Mouse (Mus musculus): ENCODE data around the gene Dpp9. TPM values are rescaled to one million over a fixed set of nuclear protein-coding genes. Genes with fewer than 3 reads are reported as not detected.

Dpp9 gene
- polyA plus RNA-seq, 1 experiment from 2014 or later: 46.9 TPM

GRCm38 (mm10) chr17:56169830-56170229, 48.9 kb downstream of the Dpp9 start:
- no peak for DNase-seq (ENCODE audit: low spot score)
- peaks cover 6% of the 10 kb centered on the region for H3K36me3 ChIP-seq
- WGBS: 71% methylated on average over 6 of the region's 6 CpGs
- no peaks in the 10 kb centered on the region for H3K9me3 ChIP-seq (replicated peaks)
- peaks cover 23% of the 10 kb centered on the region for H3K4me1 ChIP-seq
- 0 out of 2 replicates have a peak overlapping the region, but pooled peaks have one; percentile 4 for H3K4me3 ChIP-seq
- H3K27me3 ChIP-seq (ENCODE audit: low read depth, poor library complexity, severe bottlenecking): no peaks in the 10 kb centered on the region
- H3K27ac ChIP-seq (replicated peaks): peak overlapping the region; percentile 73

GRCm38 (mm10) chr17:56165671-56166070, 53.0 kb downstream of the Dpp9 start:
- Histone ChIP-seq H3K4me1 (peaks cover 37% of the 10 kb centered on the region), H3K36me3 (no peaks in the 10 kb centered on the region), H3K9me3 (replicated peaks) (no peaks in the 10 kb centered on the region), H3K27ac (replicated peaks) (no peak overlapping the region), H3K4me3 (no peak overlapping the region), H3K27me3 (ENCODE audit: low read depth, poor library complexity, severe bottlenecking) (peaks cover 12% of the 10 kb centered on the region)
- 76% methylated on average over 11 of the region's 11 CpGs for WGBS
- no peak for DNase-seq (ENCODE audit: low spot score)

GRCm38 (mm10) chr17:56164510-56164909, 54.2 kb downstream of the Dpp9 start:
- Histone ChIP-seq H3K9me3 (replicated peaks) (no peaks in the 10 kb centered on the region), H3K4me1 (peaks cover 25% of the 10 kb centered on the region), H3K4me3 (no peak overlapping the region), H3K27me3 (ENCODE audit: low read depth, poor library complexity, severe bottlenecking) (peaks cover 18% of the 10 kb centered on the region), H3K27ac (replicated peaks) (no peak overlapping the region), H3K36me3 (no peaks in the 10 kb centered on the region)
- DNase-seq (ENCODE audit: low spot score): no peak
- WGBS: 85% methylated on average over 3 of the region's 3 CpGs

- H3K4me1 ChIP-seq: peaks cover 25% of the 10 kb centered on the region
- peaks cover 27% of the 10 kb centered on the region for H3K27me3 ChIP-seq (ENCODE audit: low read depth, poor library complexity, severe bottlenecking)
- H3K36me3 ChIP-seq: no peaks in the 10 kb centered on the region
- no peak overlapping the region for H3K27ac ChIP-seq (replicated peaks)
- DNase-seq (ENCODE audit: low spot score): no peak
- H3K9me3 ChIP-seq (replicated peaks): no peaks in the 10 kb centered on the region
- whole genome bisulfite sequencing: 83% methylated on average over 6 of the region's 6 CpGs
- H3K4me3 ChIP-seq: no peak overlapping the region
Observed at GRCm38 (mm10) chr17:56163523-56164102, 55.1 kb downstream of the Dpp9 start.

GRCm38 (mm10) chr17:56162231-56162774, 56.4 kb downstream of the Dpp9 start, which contains the start of gene Tnfaip8l1:
Tnfaip8l1 (plus strand) TSS chr17:56162477.
- peak within 1 kb of the TSS; percentile 79 for H3K27ac ChIP-seq (replicated peaks)
- peak within 1 kb of the TSS; percentile 50 for H3K4me3 ChIP-seq
- no peaks in the 10 kb centered on the region for H3K9me3 ChIP-seq (replicated peaks)
- DNase-seq (ENCODE audit: low spot score): peak; percentile 95
- peaks cover 25% of the 10 kb centered on the region for H3K4me1 ChIP-seq
- H3K36me3 ChIP-seq: no peaks in the 10 kb centered on the region
- peaks cover 40% of the 10 kb centered on the region for H3K27me3 ChIP-seq (ENCODE audit: low read depth, poor library complexity, severe bottlenecking)
- 1% methylated on average over 30 of the region's 30 CpGs for WGBS

GRCm38 (mm10) chr17:56159729-56160128, 59.0 kb downstream of the Dpp9 start:
- Histone ChIP-seq H3K27me3 (ENCODE audit: low read depth, poor library complexity, severe bottlenecking) (peaks cover 62% of the 10 kb centered on the region), H3K4me3 (no peak overlapping the region), H3K36me3 (no peaks in the 10 kb centered on the region), H3K27ac (replicated peaks) (no peak overlapping the region), H3K9me3 (replicated peaks) (no peaks in the 10 kb centered on the region), H3K4me1 (peaks cover 19% of the 10 kb centered on the region)
- 3% methylated on average over 9 of the region's 9 CpGs for WGBS
- peak; percentile 75 for DNase-seq (ENCODE audit: low spot score)

GRCm38 (mm10) chr17:56153643-56154042, 65.1 kb downstream of the Dpp9 start:
- DNase-seq (ENCODE audit: low spot score): no peak
- Histone ChIP-seq H3K27me3 (ENCODE audit: low read depth, poor library complexity, severe bottlenecking) (peaks cover 79% of the 10 kb centered on the region), H3K4me3 (no peak overlapping the region), H3K27ac (replicated peaks) (no peak overlapping the region), H3K9me3 (replicated peaks) (no peaks in the 10 kb centered on the region), H3K4me1 (peaks cover 18% of the 10 kb centered on the region), H3K36me3 (no peaks in the 10 kb centered on the region)
- WGBS: 59% methylated on average over 9 of the region's 9 CpGs

GRCm38 (mm10) chr17:56149897-56150296, 68.8 kb downstream of the Dpp9 start:
- Histone ChIP-seq H3K27me3 (ENCODE audit: low read depth, poor library complexity, severe bottlenecking) (peaks cover 83% of the 10 kb centered on the region), H3K27ac (replicated peaks) (no peak overlapping the region), H3K4me3 (no peak overlapping the region), H3K36me3 (no peaks in the 10 kb centered on the region), H3K4me1 (peaks cover 47% of the 10 kb centered on the region), H3K9me3 (replicated peaks) (no peaks in the 10 kb centered on the region)
- no peak for DNase-seq (ENCODE audit: low spot score)
- WGBS: 33% methylated on average over 2 of the region's 2 CpGs

- Histone ChIP-seq H3K27me3 (ENCODE audit: low read depth, poor library complexity, severe bottlenecking) (peaks cover 83% of the 10 kb centered on the region), H3K9me3 (replicated peaks) (no peaks in the 10 kb centered on the region), H3K27ac (replicated peaks) (peak overlapping the region; percentile 68), H3K4me3 (peak overlapping the region; percentile 47), H3K4me1 (peaks cover 46% of the 10 kb centered on the region), H3K36me3 (no peaks in the 10 kb centered on the region)
- WGBS: 1% methylated on average over 30 of the region's 30 CpGs
- DNase-seq (ENCODE audit: low spot score): no peak
Observed at GRCm38 (mm10) chr17:56148790-56149618, 69.7 kb downstream of the Dpp9 start.

- peaks cover 84% of the 10 kb centered on the region for H3K27me3 ChIP-seq (ENCODE audit: low read depth, poor library complexity, severe bottlenecking)
- H3K27ac ChIP-seq (replicated peaks): no peak overlapping the region
- DNase-seq (ENCODE audit: low spot score): no peak
- 14% methylated on average over 9 of the region's 9 CpGs for WGBS
- H3K9me3 ChIP-seq (replicated peaks): no peaks in the 10 kb centered on the region
- peak overlapping the region; percentile 47 for H3K4me3 ChIP-seq
- H3K36me3 ChIP-seq: no peaks in the 10 kb centered on the region
- H3K4me1 ChIP-seq: peaks cover 41% of the 10 kb centered on the region
Observed at GRCm38 (mm10) chr17:56148280-56148679, 70.4 kb downstream of the Dpp9 start.

- WGBS: 64% methylated on average over 12 of the region's 12 CpGs
- Histone ChIP-seq H3K27ac (replicated peaks) (no peak overlapping the region), H3K36me3 (no peaks in the 10 kb centered on the region), H3K9me3 (replicated peaks) (no peaks in the 10 kb centered on the region), H3K4me1 (peaks cover 47% of the 10 kb centered on the region), H3K27me3 (ENCODE audit: low read depth, poor library complexity, severe bottlenecking) (peaks cover 92% of the 10 kb centered on the region), H3K4me3 (no peak overlapping the region)
- DNase-seq (ENCODE audit: low spot score): no peak
Observed at GRCm38 (mm10) chr17:56147420-56147819, 71.3 kb downstream of the Dpp9 start.

- WGBS: 19% methylated on average over 9 of the region's 9 CpGs
- Histone ChIP-seq H3K4me1 (peaks cover 60% of the 10 kb centered on the region), H3K27ac (replicated peaks) (no peak overlapping the region), H3K4me3 (no peak overlapping the region), H3K27me3 (ENCODE audit: low read depth, poor library complexity, severe bottlenecking) (peaks cover 100% of the 10 kb centered on the region), H3K9me3 (replicated peaks) (no peaks in the 10 kb centered on the region), H3K36me3 (no peaks in the 10 kb centered on the region)
- DNase-seq (ENCODE audit: low spot score): no peak
Observed at GRCm38 (mm10) chr17:56146131-56146530, 72.6 kb downstream of the Dpp9 start.

GRCm38 (mm10) chr17:56144546-56144945, 74.2 kb downstream of the Dpp9 start:
- Histone ChIP-seq H3K27me3 (ENCODE audit: low read depth, poor library complexity, severe bottlenecking) (peaks cover 100% of the 10 kb centered on the region), H3K4me3 (no peak overlapping the region), H3K4me1 (peaks cover 72% of the 10 kb centered on the region), H3K27ac (replicated peaks) (no peak overlapping the region), H3K9me3 (replicated peaks) (no peaks in the 10 kb centered on the region), H3K36me3 (no peaks in the 10 kb centered on the region)
- no peak for DNase-seq (ENCODE audit: low spot score)
- 78% methylated on average over 9 of the region's 9 CpGs for WGBS
